Mouse (Mus musculus): ENCODE measurements at regions not wholly inside any gene's neighbourhood (a gene's known extent, or its start where the extent isn't known, plus 50 kb on each side); places are given as distances from the start of the nearest gene placed in this dataset.

DNA sequence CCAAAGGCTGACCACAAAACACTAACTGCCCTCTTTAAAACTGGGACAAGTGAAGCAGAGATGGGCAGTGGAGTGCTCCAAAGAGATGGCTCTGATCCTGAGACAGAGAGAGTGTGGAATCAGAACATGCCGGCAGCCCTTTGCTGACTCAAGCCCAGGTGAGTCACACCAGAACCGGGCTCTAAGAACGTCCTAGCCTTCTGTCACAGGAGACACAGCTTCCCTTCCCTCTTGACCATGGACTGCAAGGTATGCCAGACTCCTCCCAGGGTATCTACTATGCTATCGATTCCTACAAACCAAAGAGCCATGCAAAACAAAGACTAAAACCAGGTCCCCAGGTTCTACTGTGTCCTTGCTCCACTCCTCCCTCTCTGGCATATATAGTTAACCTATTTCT lies 98.0 kb downstream of the Dhx15 start:
- no peak for DNase-seq (ENCODE audit: low read depth)

DNA sequence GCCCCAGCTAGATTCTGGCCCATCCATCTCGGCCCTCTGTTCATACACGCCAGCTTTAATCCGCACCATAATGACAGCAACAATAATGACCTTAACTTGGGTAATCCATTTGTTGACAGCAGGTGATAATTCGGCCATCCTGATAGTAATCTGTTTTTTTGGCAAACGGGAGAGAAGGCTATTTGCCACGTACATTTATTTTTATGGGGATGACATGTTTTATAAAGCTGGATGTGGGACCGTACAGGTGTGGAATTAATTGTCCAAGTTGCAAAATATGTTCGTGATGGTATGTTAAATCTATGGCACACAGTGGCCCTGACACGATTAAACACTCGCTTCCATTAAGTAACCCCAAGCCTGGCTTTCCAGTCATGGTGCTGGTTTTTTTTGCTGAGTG lies 102.2 kb downstream of the Dhx15 start:
- no peak for DNase-seq (ENCODE audit: low read depth)

DNA sequence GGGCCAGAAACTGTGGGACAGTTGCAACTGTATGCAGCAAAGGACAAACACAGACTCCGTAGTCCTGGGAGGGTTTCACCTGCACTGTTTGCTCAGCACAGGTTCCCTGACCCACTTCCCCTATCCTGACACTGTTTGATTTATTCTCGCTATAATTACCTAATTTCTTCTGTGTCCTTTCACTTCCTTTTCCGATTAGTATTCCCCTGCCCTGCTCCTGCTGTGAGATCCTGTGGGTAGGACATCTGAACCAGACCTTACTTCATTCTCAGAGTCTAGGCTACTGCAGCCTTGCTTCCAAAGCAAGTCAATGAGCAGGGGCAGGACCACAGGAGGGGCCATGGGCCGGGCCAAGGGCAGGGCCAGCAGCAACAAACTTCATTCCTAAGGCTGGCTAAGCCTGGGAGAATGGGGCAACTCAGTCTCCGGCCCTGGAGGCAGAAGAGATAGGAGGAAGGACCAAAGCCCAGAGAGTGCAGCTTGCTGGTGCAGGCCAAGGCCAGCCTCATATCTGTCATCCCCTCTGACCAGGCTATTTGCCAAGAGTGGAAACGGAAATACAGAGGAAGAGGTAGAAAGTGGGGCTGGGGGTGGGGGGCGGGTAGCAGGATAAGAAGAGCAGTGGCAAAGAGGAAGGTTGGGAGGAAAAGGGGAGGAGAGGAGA lies 103.4 kb downstream of the Dhx15 start:
- no peak for DNase-seq (ENCODE audit: low read depth)

DNA sequence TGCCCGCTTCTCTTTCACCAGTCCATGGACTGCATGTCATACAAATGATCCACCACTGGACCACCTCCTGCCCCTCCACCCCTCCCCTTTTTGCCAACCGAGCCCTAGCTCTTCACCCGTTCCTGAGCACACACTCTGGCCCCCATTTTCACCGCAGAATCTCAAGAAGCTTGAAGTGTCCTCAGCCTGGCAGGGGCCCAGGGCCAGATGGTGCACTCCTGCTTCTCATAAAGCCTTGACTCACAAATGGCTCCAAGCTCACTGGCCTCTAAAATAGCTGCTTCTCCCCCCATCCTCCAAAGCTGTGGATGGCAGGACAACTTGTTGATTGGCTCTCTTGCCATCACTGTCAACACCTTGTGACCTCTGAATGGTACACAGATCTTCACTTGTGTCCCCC lies 110.0 kb downstream of the Dhx15 start:
- DNase-seq (ENCODE audit: low read depth): no peak

DNA sequence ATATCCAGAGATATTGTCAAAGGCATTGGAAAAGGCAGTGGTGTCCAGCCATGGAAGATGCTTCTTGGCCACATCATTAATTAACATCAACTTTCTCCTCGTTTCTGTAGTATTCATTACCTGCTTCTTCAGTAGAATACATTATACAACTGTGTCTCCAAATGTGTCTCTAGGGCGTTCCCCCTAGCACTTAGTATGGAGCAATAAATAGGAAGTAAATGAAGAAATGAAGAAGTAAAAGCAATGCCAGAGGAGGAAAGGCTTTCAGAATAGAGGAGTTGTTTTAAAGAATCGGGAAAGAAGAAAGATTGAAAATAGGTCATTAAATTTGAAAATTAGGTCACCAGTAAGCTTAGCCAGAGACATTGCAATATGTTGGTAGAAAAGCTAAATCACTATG lies 112.6 kb downstream of the Dhx15 start:
- DNase-seq (ENCODE audit: low read depth): no peak

DNA sequence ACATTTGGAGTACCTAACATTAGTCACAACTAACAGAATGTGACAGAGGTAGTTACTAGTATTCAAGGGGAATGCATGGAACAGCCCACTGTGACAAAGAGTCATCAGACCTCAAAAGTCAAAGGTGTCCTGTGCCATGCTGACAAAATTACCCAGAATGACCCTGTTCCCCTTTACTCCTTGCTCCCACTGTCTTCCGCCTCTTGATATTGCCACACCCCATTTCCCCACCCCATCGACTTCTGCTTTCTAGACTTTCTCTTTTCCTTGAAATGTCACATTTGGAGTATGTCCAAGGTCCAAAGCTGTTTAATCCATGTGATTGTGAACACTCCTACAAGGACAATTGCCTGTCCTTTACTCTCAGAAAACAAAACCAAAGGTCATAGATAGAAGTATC lies 115.2 kb downstream of the Dhx15 start:
- no peak for DNase-seq (ENCODE audit: low read depth)

DNA sequence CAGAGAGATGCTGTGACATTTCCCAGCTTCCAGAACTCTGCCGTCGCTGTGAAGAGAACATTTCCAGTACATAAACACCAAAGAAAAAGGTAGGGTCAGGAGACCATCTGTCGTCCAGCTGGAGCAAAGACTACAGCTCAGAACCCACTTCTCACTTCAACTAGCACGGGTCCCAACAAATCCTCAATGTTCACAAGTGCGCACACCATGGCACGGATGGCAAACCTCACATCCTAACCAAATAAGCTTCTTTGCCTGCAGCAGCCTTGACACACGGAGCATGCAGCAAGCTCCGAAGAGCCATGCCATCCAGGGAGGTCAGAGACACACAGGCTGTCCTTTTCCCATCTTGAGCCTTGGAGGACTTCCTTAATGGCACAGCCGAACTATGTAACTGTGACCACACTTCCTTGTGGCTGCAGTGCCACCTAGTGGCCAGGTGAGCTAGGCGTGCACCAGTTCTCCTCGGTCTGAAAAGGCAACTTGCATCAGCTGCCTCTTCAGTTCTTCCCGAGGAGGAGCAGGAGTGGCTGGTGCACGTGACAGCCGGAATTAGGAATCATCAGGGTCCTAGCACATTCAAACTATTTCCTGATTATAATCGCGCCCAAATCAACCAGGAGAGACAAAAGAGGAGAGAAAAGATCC lies 125.4 kb downstream of the Dhx15 start:
- peak; percentile 65 for DNase-seq (ENCODE audit: low read depth)

DNA sequence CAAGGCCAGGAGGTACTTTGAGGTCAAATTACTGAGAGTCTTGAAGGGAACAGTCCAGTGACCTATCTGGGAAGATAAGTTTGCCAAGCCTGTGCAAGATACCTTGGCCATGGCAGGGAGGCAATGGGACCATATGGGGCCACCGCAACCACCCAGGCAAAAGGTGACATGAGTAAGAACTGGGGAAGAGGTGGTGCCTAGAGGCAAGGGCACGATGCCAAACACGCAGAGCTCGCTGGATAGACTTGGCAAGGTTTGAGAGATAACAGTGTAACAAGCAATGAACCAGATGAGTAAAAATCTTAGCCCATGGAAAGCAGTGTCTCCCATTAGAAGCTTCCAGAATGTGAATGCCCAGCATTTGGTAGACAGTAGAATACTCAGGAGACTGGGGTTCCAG lies 128.1 kb downstream of the Dhx15 start:
- DNase-seq (ENCODE audit: low read depth): no peak

DNA sequence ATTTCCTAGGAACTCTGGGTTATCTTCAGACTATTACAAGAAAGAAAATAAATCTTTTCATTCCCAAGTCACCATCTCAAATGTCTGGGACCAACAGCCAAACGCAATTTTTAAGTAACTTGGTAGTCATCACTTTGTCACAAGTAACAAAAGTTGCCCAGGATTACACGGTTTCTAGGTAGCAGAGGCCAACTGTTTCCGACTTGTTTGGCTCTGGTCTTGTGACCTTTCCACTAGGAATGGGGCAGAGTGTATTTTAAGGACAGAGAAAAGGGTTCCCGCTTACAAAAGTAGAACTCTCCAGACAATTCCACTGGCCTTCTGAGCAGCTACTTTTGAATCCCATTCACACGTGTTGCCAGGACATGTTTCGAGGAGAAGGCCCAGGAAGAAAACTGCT lies 129.1 kb downstream of the Dhx15 start:
- DNase-seq (ENCODE audit: low read depth): no peak

DNA sequence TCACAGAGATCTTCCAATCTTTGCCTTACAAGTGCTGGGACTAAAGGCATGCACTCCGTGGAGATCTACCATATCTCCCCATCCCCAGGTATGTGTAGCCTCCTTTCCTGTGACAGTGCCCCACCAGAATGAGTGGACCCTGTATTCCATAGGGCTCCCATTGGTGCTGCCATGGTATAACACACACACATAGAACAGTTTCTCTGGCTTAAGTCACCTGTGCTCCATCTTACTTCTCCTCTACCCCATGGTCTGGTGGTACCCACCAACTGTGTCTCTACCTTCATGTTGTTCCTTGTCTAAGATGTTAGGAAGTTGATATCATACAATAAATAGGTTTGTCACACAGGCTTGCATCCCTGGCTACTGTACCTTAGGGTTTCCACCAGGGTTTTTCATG lies 133.1 kb downstream of the Dhx15 start:
- no peak for DNase-seq (ENCODE audit: low read depth)

DNA sequence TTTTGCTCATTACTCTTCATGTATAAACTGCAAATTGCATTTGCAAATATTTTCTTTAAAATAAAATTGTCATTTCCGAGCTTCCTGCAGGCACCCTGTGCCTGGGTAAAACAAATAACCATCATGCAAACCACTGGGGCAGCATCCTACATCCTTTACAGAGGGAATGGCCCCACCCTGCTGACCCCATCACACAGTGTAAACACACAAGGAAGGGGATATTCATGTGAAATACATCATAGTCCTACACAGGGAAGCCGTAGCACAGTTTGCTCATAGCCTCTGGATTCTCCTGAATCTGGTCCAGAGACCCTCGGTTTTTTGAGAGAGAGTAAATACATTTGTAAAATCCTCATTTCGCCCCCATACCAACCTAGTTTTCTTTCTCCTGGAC lies 138.2 kb downstream of the Dhx15 start:
- DNase-seq (ENCODE audit: low read depth): no peak

DNA sequence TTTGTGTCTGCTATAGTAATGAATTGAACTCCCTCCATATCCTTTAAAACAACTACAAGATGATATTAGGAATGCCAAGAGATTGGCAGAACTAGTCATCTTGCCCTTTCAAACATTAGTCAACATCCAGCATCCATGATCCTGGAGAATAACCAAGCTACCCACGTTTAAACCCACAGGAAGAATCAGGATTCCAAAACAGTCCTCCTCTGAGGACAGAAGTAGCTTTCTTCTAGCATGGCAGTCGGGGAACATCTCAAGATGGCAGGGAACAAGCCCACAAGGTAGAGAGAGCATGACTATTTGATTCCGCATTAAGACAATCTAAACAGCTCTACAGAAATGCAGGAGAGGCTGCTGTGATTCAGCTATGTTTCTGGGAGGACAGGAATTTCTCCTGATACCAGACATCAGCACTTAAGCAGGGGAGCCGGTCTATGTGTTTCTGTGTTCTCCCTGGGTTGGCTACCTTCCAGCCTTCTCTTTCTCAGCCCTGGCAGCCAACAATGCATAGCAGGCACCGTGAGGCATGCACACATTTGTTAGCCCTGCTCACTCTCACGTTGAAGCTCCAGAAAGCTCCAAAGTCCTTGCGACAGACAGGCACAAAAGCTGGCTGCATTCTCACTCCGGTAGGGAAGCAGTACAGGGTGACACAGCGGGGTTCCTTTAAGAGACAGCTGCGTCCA lies 138.8 kb downstream of the Dhx15 start:
- no peak for DNase-seq (ENCODE audit: low read depth)

DNA sequence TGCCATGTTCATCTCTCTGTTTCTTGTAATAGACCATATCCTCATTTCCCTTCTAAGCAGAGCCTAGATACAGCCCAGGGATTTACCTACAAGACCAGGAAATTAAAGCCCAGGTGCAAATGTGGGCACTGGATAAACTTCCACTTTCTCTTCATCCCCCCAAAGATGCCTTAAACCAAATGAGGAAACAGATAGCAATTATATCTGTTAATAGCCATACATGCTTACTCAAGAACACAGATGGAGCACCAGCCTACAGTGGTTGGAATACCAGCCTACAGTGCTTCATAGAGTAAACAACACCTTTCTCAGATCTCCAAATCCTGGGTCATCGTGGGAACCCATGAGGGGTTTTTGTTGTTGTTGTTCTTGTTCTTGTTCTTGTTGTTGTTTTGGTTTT lies 141.5 kb downstream of the Dhx15 start:
- no peak for DNase-seq (ENCODE audit: low read depth)

DNA sequence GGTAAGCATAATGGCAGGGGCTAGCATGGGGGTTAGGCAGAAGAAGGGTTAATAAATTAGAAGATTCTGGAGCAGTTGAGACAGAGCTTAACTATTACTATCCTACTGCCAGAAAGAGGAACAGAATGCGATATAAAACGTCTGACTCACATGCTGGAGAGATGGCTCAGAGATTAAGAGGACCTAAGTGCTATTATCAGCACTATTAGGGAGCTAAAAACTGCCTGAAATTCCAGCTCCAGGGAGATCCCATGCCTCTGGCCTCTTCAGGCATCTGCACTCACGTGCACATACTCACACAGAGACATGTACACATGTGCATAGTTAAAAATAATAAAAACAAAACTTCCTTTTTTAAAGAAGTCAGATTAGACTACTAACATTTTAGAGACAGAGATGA lies 143.6 kb downstream of the Dhx15 start:
- no peak for DNase-seq (ENCODE audit: low read depth)

DNA sequence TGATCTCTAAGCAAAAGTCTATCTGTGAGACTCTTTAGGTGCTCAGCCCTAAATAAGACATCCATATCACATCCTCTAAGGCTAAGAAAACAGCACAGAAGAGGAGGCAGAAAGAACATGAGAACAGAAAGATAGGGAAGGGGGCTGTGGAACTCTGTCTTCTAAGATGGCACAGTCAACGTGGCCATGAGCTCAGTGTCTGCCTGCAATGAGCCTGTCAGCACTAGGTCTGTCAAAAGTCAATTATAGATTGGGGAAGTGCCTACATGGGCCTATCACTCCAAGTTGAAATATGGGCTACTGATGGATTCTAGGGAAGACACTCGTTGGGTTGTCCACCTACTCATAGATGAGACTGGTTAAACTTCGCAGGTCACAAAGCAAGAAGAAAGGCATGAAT lies 146.2 kb downstream of the Dhx15 start:
- DNase-seq (ENCODE audit: low read depth): no peak

DNA sequence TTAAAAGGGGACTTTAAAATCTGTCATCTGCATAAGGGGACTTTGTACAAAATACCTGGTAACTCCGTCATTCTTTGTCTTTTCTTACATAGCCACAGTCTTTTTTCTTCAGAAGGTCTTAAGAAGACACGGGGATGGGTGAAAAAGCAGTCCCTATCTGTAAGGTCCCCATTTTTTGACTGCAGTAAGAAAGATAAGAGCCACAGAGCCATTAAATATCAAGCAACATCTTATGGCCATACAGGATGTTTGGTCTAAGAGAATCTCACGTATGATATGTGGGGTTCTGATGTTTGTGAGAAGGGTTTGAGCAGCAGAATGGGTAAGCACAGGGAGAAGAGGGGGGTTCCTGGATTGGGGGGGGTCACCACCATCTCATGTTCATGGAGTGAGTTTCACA lies 148.9 kb downstream of the Dhx15 start:
- DNase-seq (ENCODE audit: low read depth): no peak

DNA sequence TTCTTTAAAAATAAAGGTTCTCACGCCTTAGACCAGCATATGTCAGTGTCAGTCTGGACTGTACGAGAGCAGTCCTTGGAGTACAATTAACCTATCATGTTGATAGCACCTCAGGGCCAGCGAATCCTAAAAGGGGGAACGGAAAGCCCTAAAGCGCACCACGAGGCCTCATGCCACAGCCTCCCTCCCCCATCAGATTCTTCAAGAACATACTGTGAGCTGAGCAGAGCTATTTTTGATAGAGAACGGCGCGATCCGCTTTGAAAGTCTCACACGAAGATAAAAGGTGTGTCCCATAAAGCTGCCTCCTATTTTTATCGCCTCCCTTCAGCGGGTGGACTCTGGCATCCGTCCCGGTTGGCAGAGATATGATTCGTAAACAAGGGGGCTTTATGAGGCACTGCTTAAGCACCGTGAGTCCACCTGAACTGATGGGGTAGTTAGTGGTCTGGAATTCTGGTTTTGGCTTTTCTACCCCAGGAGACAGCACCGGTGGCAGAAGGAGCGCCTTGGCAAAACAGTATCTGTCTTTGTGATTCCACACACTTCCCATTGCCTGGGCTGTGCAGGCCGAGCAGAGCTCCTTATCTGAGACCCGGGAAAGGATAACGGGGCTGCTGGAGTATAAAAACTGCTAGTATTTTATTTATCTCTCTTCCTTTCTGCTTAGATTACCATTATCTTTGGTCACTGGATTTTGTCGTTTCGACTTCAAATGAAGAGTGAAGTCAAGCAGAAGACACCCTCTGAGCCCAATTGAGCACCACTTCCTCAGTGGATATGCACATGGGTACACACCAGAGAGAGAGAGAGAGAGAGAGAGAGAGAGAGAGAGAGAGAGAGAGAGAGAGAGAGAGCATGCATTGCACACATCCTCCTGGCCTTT lies 149.6 kb downstream of the Dhx15 start:
- DNase-seq (ENCODE audit: low read depth): no peak

DNA sequence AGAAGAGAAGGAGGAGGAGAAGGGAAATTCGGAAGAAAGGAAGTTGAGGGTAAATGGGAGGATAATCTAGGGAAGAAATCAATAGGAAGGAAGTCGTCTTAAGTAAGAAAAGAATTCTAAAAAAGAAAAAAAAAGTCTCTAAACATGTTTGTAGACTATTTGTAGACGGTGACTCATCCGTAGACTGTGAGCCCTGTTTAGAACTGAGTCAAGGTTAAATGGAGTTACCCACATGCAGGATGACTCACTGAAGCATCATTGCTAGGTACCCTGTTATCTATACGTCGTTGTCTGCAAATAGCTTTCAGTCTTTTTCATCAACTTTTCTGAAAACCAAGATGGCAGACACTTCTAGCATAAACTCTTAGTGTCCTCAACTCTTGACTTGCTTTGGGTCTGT lies 155.0 kb downstream of the Dhx15 start:
- no peak for DNase-seq (ENCODE audit: low read depth)

DNA sequence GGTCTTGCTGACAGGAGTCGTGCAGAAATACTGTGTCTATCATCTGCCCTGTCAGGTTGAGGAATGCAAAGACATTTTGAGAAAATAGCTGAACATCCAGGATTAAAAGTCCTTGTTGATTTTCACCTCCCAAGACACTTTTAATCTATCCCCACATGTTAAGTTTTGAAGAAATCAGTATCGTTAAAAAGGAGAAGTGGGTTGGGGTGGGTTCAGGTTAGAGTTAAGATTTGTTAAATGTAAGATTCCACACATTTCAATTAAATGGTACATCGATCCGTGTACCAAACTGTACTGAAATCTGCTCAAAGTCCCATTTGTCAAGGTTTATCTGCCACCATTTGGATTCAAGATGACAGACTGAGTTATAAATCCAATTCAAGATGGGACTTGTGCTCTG lies 162.8 kb downstream of the Dhx15 start:
- DNase-seq (ENCODE audit: low read depth): no peak

DNA sequence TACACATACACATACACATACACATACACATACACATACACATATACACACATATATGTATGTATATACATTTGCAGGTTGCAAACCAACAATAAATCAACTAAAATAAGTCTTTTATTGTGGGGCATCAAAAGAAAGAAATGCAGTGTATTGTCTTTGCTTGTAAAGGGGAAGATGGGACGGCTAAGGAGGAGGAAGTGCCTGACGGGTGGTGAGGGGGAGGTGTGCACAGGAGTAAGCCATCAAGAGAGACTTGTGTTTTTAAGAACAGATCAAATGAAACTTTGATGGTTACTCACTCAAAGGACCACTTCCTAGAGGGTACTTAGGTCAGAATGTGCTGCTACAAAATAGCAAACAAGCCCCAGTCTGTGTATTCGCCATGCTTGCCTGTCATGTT lies 164.2 kb downstream of the Dhx15 start:
- DNase-seq (ENCODE audit: low read depth): peak; percentile 4

DNA sequence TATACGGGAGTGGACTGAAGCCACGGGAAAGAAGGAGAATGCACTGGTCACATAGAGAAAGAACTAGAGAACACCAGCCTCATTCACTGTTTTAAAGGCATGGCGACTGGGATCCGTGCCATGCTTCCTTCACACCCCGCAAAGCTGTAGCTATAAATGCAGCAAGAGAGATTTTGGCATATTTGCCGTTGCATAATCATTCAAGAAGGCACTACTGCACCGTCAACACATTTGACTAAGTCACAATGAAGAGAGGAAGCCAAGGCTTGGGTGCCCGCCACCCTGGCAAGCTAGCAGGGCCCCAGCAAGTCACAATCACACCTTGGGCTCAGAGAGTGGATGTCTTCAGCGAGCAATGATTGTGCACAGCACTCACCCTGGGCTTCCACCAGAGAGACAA lies 167.1 kb downstream of the Dhx15 start:
- no peak for DNase-seq (ENCODE audit: low read depth)

DNA sequence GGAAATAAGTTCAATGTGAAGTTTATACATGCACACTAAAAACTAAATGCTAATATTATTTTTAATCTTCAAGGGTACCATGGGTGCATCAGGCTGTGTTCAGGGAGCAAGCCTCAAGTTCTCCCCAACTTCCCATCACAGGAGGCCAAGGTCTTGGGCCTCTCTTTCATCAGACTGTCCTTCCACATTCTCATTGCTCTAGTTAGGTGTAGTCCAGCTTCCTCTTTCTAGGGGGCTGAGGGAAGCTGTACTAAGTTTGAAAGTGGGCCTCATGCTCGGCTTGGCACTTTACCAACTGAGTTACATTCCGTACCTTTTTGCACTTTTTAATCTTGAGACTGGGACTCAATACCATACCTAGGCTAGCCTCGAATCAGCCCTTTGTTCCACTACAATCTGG lies 173.3 kb downstream of the Dhx15 start:
- no peak for DNase-seq (ENCODE audit: low read depth)

DNA sequence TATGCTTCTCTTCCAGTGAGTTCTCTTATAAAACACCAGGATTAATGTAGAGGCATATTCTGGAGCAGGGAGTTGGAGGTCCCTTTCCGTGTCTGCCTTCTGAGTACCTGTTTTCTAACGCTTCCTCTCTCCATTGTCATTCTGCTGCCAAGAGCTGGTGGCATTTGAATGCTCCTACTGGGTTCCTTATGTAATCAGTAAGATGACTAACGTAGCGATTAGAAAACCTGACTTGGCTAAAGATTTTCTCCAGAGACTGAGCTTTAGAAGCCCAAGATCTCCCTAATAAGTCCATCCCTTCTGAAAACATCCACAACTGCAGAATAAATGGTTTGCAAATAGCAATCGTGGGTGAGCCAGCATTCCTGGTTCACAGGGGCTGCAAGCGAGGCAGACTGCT lies 174.5 kb downstream of the Dhx15 start:
- DNase-seq (ENCODE audit: low read depth): no peak
